Mouse (Mus musculus): ENCODE data around the gene Nomo1. TPM values are rescaled to one million over a fixed set of nuclear protein-coding genes. Genes with fewer than 3 reads are reported as not detected.

Nomo1 gene
- polyA plus RNA-seq, 1 experiment from 2014 or later = 29.3 TPM

DNA sequence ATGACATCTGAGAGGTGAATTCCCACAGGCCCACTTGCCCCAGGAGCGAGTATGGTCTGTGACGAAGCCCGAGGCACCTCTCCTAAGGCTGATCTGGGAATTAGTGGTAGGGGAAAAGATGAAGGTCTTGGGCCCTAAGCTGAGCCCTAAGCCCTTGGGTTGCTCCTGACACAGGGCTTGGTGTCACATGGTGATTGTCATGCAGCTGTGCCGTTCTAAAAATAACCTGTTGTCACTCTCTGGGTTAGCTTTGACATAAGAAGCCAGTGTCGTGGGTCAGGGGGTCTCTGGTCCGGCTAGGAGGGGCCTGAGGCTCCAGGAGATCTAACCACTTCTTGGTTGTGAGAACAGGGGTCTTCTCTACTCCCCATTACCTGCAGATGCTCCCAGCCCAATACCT lies 78.4 kb downstream of the Nomo1 start:
- no peak for DNase-seq (ENCODE audit: low spot score)
- WGBS = 73% methylated on average over 6 of the region's 6 CpGs
- Histone ChIP-seq H3K9me3 (no peaks in the 10 kb centered on the region), H3K36me3 (no peaks in the 10 kb centered on the region), H3K4me3 (no peak overlapping the region), H3K27ac (no peak overlapping the region), H3K4me1 (replicated peaks) (peaks cover 20% of the 10 kb centered on the region), H3K27me3 (ENCODE audit: insufficient read depth, poor library complexity, severe bottlenecking) (no peaks in the 10 kb centered on the region)

DNA sequence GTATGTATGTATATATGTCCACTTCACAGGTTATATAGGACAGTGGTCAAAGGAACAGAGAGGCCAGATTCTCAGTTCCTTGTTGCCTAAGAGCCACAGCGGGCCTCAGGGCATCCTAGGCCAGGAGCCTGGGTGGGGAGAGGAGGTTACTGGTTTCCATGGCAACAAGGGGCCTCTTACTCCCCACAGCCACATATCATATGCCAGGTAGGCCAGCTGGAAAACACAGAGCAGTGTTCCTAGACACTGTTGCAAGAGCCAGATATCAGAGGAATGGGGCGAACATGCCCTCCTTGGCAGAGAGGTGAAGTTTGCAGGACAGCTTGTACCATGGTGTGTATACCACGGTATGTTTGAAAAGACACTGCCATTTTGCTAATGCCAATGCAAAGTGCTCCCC lies 79.9 kb downstream of the Nomo1 start:
- Histone ChIP-seq H3K27me3 (ENCODE audit: insufficient read depth, poor library complexity, severe bottlenecking) (no peaks in the 10 kb centered on the region), H3K27ac (no peak overlapping the region), H3K4me3 (no peak overlapping the region), H3K36me3 (no peaks in the 10 kb centered on the region), H3K9me3 (no peaks in the 10 kb centered on the region), H3K4me1 (replicated peaks) (peaks cover 16% of the 10 kb centered on the region)
- no peak for DNase-seq (ENCODE audit: low spot score)
- 70% methylated on average over 3 of the region's 3 CpGs for WGBS

DNA sequence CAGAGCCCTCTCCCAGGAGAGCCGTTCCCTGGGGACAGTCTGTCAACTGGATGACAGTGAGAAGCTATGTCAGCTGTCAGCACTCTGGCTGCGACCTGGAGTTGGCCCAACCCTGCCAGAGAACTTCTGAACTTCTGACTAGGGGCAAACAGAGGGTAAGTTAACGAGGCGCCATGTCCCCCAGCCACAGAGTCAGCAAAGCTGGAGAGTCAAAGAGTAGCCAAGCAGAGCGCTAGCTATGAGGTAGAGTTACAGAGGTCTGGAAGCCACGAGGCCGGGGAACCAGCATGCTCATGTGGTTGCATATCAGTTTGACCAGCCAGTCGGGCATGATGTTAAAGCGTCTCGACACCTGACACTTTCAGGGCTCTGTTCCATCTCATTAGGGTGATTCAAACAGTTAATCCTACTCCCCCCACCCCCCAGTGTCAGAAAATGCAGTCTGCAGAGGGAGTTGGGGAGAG lies 82.7 kb downstream of the Nomo1 start:
- H3K27ac ChIP-seq = no peak overlapping the region
- no peaks in the 10 kb centered on the region for H3K27me3 ChIP-seq (ENCODE audit: insufficient read depth, poor library complexity, severe bottlenecking)
- H3K4me3 ChIP-seq = no peak overlapping the region
- H3K9me3 ChIP-seq = no peaks in the 10 kb centered on the region
- whole genome bisulfite sequencing = 68% methylated on average over 10 of the region's 10 CpGs
- peaks cover 16% of the 10 kb centered on the region for H3K4me1 ChIP-seq (replicated peaks)
- DNase-seq (ENCODE audit: low spot score) = no peak
- H3K36me3 ChIP-seq = no peaks in the 10 kb centered on the region

DNA sequence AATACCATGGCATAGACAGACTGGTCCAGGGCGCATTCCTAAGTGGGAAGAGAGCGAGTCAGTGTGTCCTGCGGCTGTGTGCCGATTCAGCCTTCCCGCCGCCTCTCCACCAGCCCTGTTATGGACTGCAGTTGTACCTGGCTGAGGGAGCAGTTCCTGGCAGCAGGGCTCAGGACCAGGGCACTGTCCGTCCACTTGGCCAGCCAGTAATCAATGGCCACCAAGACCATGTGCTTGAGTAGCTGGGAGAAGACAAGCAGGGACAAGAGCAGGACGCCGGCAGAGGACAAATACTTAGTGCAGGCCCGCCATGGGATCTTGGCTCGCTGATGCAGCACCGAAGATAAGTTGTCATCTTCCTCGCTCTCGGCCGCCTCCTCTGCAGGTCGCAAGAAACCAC lies 83.5 kb downstream of the Nomo1 start:
- no peak for DNase-seq (ENCODE audit: low spot score)
- no peaks in the 10 kb centered on the region for H3K27me3 ChIP-seq (ENCODE audit: insufficient read depth, poor library complexity, severe bottlenecking)
- 96% methylated on average over 16 of the region's 16 CpGs for WGBS
- H3K36me3 ChIP-seq = no peaks in the 10 kb centered on the region
- no peak overlapping the region for H3K27ac ChIP-seq
- H3K9me3 ChIP-seq = 0 out of 2 replicates have a peak, but pooled peaks cover under 1% of the 10 kb centered on the region
- H3K4me3 ChIP-seq = no peak overlapping the region
- peaks cover 16% of the 10 kb centered on the region for H3K4me1 ChIP-seq (replicated peaks)

DNA sequence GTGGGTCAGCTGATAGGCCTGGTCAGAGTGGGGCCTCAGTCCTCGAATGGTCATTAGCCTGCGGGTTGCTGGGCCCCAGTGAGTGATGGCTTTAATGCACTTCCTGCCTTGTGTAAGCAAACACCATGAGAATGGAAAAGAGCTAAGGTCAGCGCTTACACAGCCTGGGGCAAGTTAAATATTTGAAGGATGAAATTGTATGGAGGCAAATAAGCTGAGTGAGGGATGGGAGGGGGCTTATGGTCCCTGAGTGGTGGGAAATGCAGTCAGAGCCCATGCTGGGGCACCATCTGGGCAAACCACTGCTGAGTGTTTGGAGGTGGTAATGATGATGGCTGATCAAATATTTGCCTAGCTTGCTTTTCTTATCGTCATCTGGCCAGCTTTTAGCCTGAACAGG lies 89.5 kb downstream of the Nomo1 start:
- 56% methylated on average over 4 of the region's 4 CpGs for WGBS
- no peak overlapping the region for H3K4me3 ChIP-seq
- no peak overlapping the region for H3K27ac ChIP-seq
- peaks cover 4% of the 10 kb centered on the region; the same call in 1 of the 2 replicates for H3K27me3 ChIP-seq (ENCODE audit: insufficient read depth, poor library complexity, severe bottlenecking)
- 0 out of 2 replicates have a peak, but pooled peaks cover 4% of the 10 kb centered on the region for H3K9me3 ChIP-seq
- peak; percentile 30 for DNase-seq (ENCODE audit: low spot score)
- peaks cover 28% of the 10 kb centered on the region for H3K4me1 ChIP-seq (replicated peaks)
- no peaks in the 10 kb centered on the region for H3K36me3 ChIP-seq

DNA sequence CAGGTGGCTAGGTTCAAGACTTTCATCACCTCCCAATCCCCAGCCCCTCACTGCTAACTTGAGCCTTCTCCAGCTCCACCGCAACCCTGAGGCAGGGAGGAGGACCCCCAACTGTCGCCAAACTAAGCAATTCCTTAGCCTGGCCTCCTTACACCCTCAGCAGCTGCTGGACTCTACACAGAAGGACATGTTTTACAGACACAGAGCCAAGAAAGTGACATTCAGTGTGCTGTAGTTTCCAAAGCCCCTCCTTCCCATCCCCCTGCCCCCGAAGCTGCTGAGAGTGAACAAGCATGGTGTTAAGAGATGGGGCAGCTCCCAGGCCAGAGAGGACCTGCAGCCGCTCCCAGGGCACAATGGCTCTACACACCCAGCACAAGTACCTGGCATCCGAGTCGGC lies 91.0 kb downstream of the Nomo1 start:
- H3K9me3 ChIP-seq = 0 out of 2 replicates have a peak, but pooled peaks cover 4% of the 10 kb centered on the region
- no peak overlapping the region for H3K4me3 ChIP-seq
- H3K27me3 ChIP-seq (ENCODE audit: insufficient read depth, poor library complexity, severe bottlenecking) = peaks cover 4% of the 10 kb centered on the region; the same call in 1 of the 2 replicates
- DNase-seq (ENCODE audit: low spot score) = no peak
- H3K36me3 ChIP-seq = no peaks in the 10 kb centered on the region
- WGBS = 76% methylated on average over 6 of the region's 6 CpGs
- no peak overlapping the region for H3K27ac ChIP-seq
- peaks cover 41% of the 10 kb centered on the region for H3K4me1 ChIP-seq (replicated peaks)

DNA sequence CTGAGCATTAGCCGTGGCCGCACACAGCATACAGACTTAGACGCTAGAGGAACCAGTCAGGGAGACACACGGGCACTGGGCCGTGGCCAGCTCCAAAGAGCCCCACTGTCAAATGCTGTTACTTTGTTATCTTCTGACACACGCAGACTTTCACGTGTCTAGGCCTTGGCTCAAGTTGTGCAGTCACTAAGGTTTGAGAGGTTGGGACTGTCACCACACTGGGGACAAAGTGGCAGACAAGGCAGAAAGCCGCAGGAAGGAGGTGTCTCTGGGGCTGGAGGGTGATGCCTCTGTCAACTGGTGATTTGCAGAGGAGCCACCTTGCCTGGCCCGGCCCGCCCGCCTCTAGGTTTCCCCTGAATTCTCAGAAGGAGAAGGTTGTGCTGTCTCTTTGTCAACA lies 91.8 kb downstream of the Nomo1 start:
- Histone ChIP-seq H3K4me1 (replicated peaks) (peaks cover 48% of the 10 kb centered on the region), H3K4me3 (no peak overlapping the region), H3K36me3 (no peaks in the 10 kb centered on the region), H3K27ac (no peak overlapping the region), H3K9me3 (0 out of 2 replicates have a peak, but pooled peaks cover 4% of the 10 kb centered on the region), H3K27me3 (ENCODE audit: insufficient read depth, poor library complexity, severe bottlenecking) (peaks cover 4% of the 10 kb centered on the region; the same call in 1 of the 2 replicates)
- no peak for DNase-seq (ENCODE audit: low spot score)
- 89% methylated on average over 11 of the region's 11 CpGs for WGBS

DNA sequence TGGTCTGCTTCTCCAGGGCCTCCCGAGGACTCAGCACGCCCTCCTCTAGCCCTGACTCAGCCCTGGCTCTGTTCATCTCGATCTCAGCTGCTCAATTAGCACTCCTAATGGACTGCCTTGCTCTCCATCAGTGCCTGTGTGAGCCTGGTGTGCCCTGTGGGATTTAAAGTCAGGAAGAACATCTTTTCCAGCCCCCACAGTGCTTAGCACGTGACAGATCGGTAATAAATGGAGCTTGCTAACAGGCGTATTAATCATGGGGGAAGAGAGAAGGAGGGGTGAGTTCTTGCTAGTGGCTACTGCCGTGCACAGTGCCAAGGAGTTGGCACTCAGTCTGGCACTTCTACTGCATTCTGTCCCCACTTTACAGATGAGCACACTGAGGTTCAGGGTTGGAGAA lies 94.7 kb downstream of the Nomo1 start:
- peak; percentile 25 for DNase-seq (ENCODE audit: low spot score)
- Histone ChIP-seq H3K27me3 (ENCODE audit: insufficient read depth, poor library complexity, severe bottlenecking) (peaks cover 13% of the 10 kb centered on the region; the same call in 1 of the 2 replicates), H3K36me3 (no peaks in the 10 kb centered on the region), H3K27ac (no peak overlapping the region), H3K4me3 (no peak overlapping the region), H3K9me3 (no peaks in the 10 kb centered on the region), H3K4me1 (replicated peaks) (peaks cover 61% of the 10 kb centered on the region)
- WGBS = 63% methylated on average over 7 of the region's 7 CpGs

DNA sequence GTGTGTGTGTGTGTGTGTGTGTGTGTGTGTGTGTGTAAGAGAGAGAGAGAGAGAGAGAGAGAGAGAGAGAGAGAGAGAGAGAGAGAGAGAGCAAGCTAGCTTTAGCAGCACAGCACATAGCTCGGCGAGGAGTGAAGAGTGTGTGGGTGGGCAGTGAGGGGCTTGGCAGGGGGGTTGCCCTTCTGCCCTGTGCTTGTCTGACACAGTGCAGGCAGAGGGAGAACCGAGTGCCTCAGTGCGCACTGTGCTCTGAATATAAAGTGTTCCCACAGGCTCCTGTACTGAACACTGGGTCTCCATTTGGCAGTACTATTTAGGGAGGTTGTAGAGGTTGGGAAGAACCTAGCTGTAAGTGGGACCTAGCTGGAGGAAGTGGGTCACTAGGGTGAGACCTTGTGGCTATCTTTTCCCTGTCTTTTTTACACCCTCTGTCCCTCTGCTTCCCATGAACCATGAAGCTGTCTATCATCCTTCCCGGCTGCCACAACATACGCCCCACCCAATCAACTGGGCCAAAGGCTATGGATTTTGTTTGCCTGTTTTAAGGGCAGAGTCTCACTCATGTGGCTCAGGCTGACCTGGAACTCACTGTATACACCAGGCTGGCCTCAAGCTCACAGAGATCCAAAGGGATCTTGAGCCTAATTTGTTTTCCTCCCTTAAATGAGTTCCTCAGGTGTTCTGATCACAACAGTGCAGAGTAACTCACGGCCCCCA lies 96.1 kb downstream of the Nomo1 start:
- 38% methylated on average over 7 of the region's 7 CpGs for WGBS
- no peak overlapping the region for H3K4me3 ChIP-seq
- no peaks in the 10 kb centered on the region for H3K9me3 ChIP-seq
- H3K27ac ChIP-seq = no peak overlapping the region
- H3K36me3 ChIP-seq = no peaks in the 10 kb centered on the region
- peaks cover 71% of the 10 kb centered on the region for H3K4me1 ChIP-seq (replicated peaks)
- no peak for DNase-seq (ENCODE audit: low spot score)
- H3K27me3 ChIP-seq (ENCODE audit: insufficient read depth, poor library complexity, severe bottlenecking) = peaks cover 14% of the 10 kb centered on the region; the same call in 1 of the 2 replicates

DNA sequence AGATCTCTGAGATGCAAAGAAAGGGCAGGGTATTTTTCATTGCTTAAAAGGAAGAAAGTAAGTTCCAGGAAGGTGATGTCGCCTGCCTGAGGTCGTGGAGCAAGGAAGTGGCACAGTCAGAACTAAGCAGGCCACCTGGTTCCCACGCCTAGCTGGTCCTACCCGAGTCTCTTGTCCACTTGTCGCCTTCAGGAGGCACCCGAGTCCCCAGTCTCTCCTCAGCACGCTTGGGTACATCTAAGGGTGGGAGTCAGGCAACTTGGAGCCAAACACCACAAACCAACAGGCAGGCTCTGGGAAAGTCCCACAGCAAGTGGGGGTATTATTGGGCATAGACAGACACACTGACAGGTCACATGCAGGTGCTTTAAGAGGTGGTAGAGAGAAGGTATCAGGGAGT lies 97.2 kb downstream of the Nomo1 start:
- Histone ChIP-seq H3K4me1 (replicated peaks) (peaks cover 67% of the 10 kb centered on the region), H3K4me3 (no peak overlapping the region), H3K27me3 (ENCODE audit: insufficient read depth, poor library complexity, severe bottlenecking) (peaks cover 13% of the 10 kb centered on the region; the same call in 1 of the 2 replicates), H3K9me3 (no peaks in the 10 kb centered on the region), H3K27ac (no peak overlapping the region), H3K36me3 (no peaks in the 10 kb centered on the region)
- no peak for DNase-seq (ENCODE audit: low spot score)
- 78% methylated on average over 7 of the region's 7 CpGs for WGBS

DNA sequence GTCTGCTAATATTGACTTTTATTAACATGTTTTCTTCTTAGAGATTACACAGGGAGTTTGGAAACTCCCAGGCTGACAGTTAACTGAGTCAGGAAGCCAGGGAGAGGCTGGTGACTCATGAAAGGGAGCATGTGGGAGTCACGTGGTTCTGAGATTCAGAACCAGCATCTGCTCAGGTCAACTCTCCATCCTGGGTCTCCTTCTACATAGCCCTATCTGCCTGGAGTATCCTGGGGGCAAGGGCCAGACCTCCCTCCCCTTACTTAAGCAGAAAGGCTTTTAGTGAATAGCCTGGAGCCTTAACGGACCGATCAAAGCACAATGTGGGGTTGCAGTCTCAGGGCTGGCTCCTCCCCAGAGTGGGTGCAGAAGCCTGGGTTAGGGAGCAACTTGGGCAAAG lies 97.8 kb downstream of the Nomo1 start:
- Histone ChIP-seq H3K4me3 (no peak overlapping the region), H3K27me3 (ENCODE audit: insufficient read depth, poor library complexity, severe bottlenecking) (peaks cover 13% of the 10 kb centered on the region; the same call in 1 of the 2 replicates), H3K27ac (0 out of 2 replicates have a peak overlapping the region, but pooled peaks have one; percentile 16), H3K9me3 (no peaks in the 10 kb centered on the region), H3K4me1 (replicated peaks) (peaks cover 67% of the 10 kb centered on the region), H3K36me3 (no peaks in the 10 kb centered on the region)
- no peak for DNase-seq (ENCODE audit: low spot score)
- WGBS = 37% methylated on average over 3 of the region's 3 CpGs

DNA sequence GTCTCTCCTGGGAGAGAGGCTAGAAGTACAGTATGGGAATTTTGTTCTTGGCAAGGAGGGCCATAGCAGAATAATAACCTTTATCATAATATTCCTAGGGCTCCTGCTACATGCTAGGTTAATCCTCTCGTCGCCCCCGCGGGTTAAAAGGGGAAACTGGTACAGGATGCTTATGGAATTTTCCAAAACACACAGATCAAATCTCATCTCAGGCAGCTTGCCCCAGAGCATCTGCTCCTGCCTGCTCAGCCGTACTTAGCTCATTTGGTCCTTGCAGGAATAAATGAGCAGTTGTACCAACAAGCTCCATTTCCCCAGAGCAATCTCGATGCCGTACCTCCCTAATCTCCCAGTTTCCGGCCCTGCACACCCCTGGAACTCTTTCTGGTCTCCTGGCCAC lies 98.3 kb downstream of the Nomo1 start:
- no peak overlapping the region for H3K4me3 ChIP-seq
- H3K4me1 ChIP-seq (replicated peaks) = peaks cover 64% of the 10 kb centered on the region
- DNase-seq (ENCODE audit: low spot score) = no peak
- no peaks in the 10 kb centered on the region for H3K36me3 ChIP-seq
- H3K27ac ChIP-seq = no peak overlapping the region
- H3K27me3 ChIP-seq (ENCODE audit: insufficient read depth, poor library complexity, severe bottlenecking) = peaks cover 13% of the 10 kb centered on the region; the same call in 1 of the 2 replicates
- no peaks in the 10 kb centered on the region for H3K9me3 ChIP-seq
- 79% methylated on average over 8 of the region's 8 CpGs for WGBS

DNA sequence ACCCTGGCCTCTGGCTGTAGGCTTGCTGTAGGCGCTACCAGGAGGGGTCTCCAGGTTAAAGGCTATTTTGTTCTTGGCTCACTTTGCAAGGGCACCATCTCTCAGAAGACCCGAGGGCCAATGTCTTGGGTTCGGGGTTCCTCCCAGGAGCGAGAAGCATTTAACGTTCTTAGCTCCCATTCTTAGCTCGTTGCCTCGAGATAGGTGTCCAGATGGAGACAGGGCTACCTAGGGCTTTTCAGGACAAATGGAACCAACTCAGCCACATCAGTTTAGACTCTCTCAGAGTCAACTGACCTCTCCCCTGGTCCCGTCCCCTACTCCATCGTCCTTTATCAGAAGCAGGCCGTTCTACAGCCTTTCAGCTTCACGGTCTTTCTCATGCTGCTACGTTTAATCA lies 98.7 kb downstream of the Nomo1 start:
- H3K4me1 ChIP-seq (replicated peaks) = peaks cover 60% of the 10 kb centered on the region
- H3K4me3 ChIP-seq = no peak overlapping the region
- H3K36me3 ChIP-seq = no peaks in the 10 kb centered on the region
- H3K9me3 ChIP-seq = no peaks in the 10 kb centered on the region
- peaks cover 13% of the 10 kb centered on the region; the same call in 1 of the 2 replicates for H3K27me3 ChIP-seq (ENCODE audit: insufficient read depth, poor library complexity, severe bottlenecking)
- DNase-seq (ENCODE audit: low spot score) = no peak
- H3K27ac ChIP-seq = no peak overlapping the region
- WGBS = 88% methylated on average over 12 of the region's 12 CpGs

Measured in hindbrain, embryonic 10.5 days (tissue).